Comparison of ENCODE assay signal across 12 mouse cellular contexts in the genomic region with DNA sequence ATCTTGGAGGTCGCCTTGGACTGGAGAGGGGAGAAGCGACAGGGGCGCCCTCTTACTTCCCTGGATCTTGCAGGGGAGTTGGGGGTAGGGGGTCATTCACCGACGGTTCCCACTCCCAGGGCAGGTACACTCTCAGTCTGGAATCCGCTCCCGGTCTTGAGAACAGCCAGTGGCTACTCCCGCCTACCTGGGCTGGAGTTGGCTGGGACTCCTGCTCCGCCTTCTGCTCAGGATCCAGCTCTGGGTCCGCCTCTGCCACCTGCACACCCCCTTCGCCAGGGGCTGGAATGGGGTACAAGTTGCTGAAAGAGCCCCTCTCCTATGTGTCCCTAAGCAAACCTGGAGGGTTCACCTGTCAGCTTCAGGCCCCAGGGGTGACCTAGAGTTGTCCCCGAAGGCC. TPM values are rescaled to one million over a fixed set of nuclear protein-coding genes. Genes with fewer than 3 reads are reported as not detected.
A peak's percentile ranks its signal among the peaks of the same experiment; 100 is the strongest.
DNase-seq lines count a peak whose midpoint lies in the region; TF ChIP-seq lines count a peak whose summit lies in the region.
"Had no signal": no experiment of that assay in that cellular context is flagged by ENCODE, and none has a peak within 500 bp of the region (broad histone marks: within the 10 kb centered on the region; RNA-seq: fewer than 3 reads in every experiment).

No protein-coding gene starts in this region.

- no peaks in the 10 kb centered on the region for H3K27me3 ChIP-seq in liver, adult 2 months (ENCODE audit: control insufficient read depth, insufficient read depth, low read length)
- H3K27me3 ChIP-seq in small intestine, adult 2 months (ENCODE audit: control insufficient read depth, insufficient read depth, low read length), result no peaks in the 10 kb centered on the region
- H3K27me3 ChIP-seq in midbrain, embryonic 10.5 days (ENCODE audit: low read depth, poor library complexity, severe bottlenecking), result peaks cover 68% of the 10 kb centered on the region

- TF ChIP-seq POLR2A in liver, adult 2 months (IDR thresholded peaks at IDR 0.05; ENCODE audit: extremely low read depth, insufficient read depth, low read length), result 0 out of 2 replicates have a peak, but pooled peaks have one; percentile 13
- TF ChIP-seq POLR2A in small intestine, adult 2 months (IDR thresholded peaks at IDR 0.05; ENCODE audit: low read depth, low read length), result no peak

- no peaks in the 10 kb centered on the region for H3K79me2 ChIP-seq in liver, adult 2 months (ENCODE audit: control insufficient read depth, insufficient read depth, low read length)

- TF ChIP-seq CTCF in liver, adult 2 months (IDR thresholded peaks at IDR 0.05; ENCODE audit: low read depth, low read length), result no peak
- no peak for TF ChIP-seq CTCF in small intestine, adult 2 months (IDR thresholded peaks at IDR 0.05; ENCODE audit: extremely low read depth, insufficient read length, insufficient replicate concordance, low read depth, low read length)

- peak overlapping the region; percentile 58 for H3K27ac ChIP-seq in liver, adult 2 months (replicated peaks; ENCODE audit: insufficient read depth, low read depth, low read length)
- H3K27ac ChIP-seq in small intestine, adult 2 months (ENCODE audit: insufficient read depth, low read depth, low read length), result no peak overlapping the region; the same call in 1 of the 2 replicates
- H3K27ac ChIP-seq in midbrain, embryonic 10.5 days (replicated peaks), result no peak overlapping the region
- H3K27ac ChIP-seq: liver, embryonic 14.5 days; neural tube, embryonic 13.5 days had no signal

- H3K4me1 ChIP-seq in liver, adult 2 months (ENCODE audit: control insufficient read depth, insufficient read depth, low read length), result peaks cover 9% of the 10 kb centered on the region; the same call in 1 of the 2 replicates
- H3K4me1 ChIP-seq in small intestine, adult 2 months (ENCODE audit: control insufficient read depth, insufficient read depth, insufficient read length, low read length), result peaks cover 22% of the 10 kb centered on the region
- peaks cover 7% of the 10 kb centered on the region for H3K4me1 ChIP-seq in midbrain, embryonic 10.5 days
- H3K4me1 ChIP-seq: neural tube, embryonic 13.5 days had no signal

- H3K4me3 ChIP-seq in liver, adult 2 months (ENCODE audit: insufficient read depth, low read depth, low read length), result no peak overlapping the region
- H3K4me3 ChIP-seq in small intestine, adult 2 months (ENCODE audit: low read depth, low read length), result peak overlapping the region; percentile 49
- no peak overlapping the region for H3K4me3 ChIP-seq in midbrain, embryonic 10.5 days
- H3K4me3 ChIP-seq: neural tube, embryonic 13.5 days had no signal

- H3K9ac ChIP-seq in liver, adult 2 months (ENCODE audit: low read depth, low read length), result no peak overlapping the region
- H3K9ac ChIP-seq: liver, embryonic 14.5 days; neural tube, embryonic 13.5 days had no signal

- 26% methylated on average over 12 of the region's 12 CpGs for WGBS in liver, adult 2 months
- WGBS in small intestine, adult 2 months, result 24% methylated on average over 12 of the region's 12 CpGs
- WGBS in midbrain, embryonic 10.5 days, result 32% methylated on average over 12 of the region's 12 CpGs

- no peaks in the 10 kb centered on the region for H3K36me3 ChIP-seq in liver, adult 2 months (ENCODE audit: control insufficient read depth, insufficient read depth, low read length)
- H3K36me3 ChIP-seq in small intestine, adult 2 months (ENCODE audit: control insufficient read depth, insufficient read depth, low read length), result no peaks in the 10 kb centered on the region; the same call in 1 of the 2 replicates
- H3K36me3 ChIP-seq in midbrain, embryonic 10.5 days, result no peaks in the 10 kb centered on the region
- H3K36me3 ChIP-seq: neural tube, embryonic 13.5 days had no signal

- DNase-seq in liver, adult 2 months (ENCODE audit: extremely low read depth, low read depth, low spot score), result peak; percentile 72
- no peak for DNase-seq in liver
- DNase-seq in fat pad, adult 2 months (ENCODE audit: extremely low read depth, low read depth, low spot score), result peak; percentile 55
- DNase-seq in kidney, postnatal 25 days, result peak; percentile 64 to 82
- DNase-seq in midbrain, embryonic 10.5 days (ENCODE audit: low spot score), result no peak
- DNase-seq in ovary, postnatal 10 days (ENCODE audit: low spot score), result no peak
- no peak for DNase-seq in adrenal gland, adult (ENCODE audit: inconsistent age in 2 of 2, low spot score in 1 of 2)
- DNase-seq: gastrocnemius, postnatal 14 days; thymus, postnatal 4 days had no signal

- no peaks in the 10 kb centered on the region for H3K9me3 ChIP-seq in midbrain, embryonic 10.5 days (replicated peaks)
- H3K9me3 ChIP-seq: neural tube, embryonic 13.5 days had no signal

RNA-seq across cellular contexts. Expression of gene Sytl1, which starts 5.7 kb away (rescaled TPM):
- 4.2 and 5.1 TPM in 2 replicates for total RNA-seq in liver, adult 2 months (2014; rRNA removed)
- polyA plus RNA-seq in liver, adult 2 months (2012; rRNA removed), result 2.9 and 5.3 TPM in 2 replicates
- 10.9 and 12.7 TPM in 2 replicates for polyA plus RNA-seq in small intestine, adult 2 months (2012; rRNA removed)
- 1.3 and 1.5 TPM in 2 replicates for polyA plus RNA-seq in midbrain, embryonic 10.5 days (2016; fragmentation: Nextera tagmentation; extraction: Ambion mirVana)

RNA-seq across cellular contexts. Expression of gene Map3k6, which starts 16.6 kb away (rescaled TPM):
- 0.94 and 1.3 TPM in 2 replicates for total RNA-seq in liver, adult 2 months (2014; rRNA removed)
- polyA plus RNA-seq in liver, adult 2 months (2012; rRNA removed), result 0.76 and 0.80 TPM in 2 replicates
- polyA plus RNA-seq in small intestine, adult 2 months (2012; rRNA removed), result 1.7 and 75.5 TPM in 2 replicates
- 2.6 and 3.0 TPM in 2 replicates for polyA plus RNA-seq in midbrain, embryonic 10.5 days (2016; fragmentation: Nextera tagmentation; extraction: Ambion mirVana)

RNA-seq across cellular contexts. Expression of gene Tmem222, which starts 20.4 kb away (rescaled TPM):
- 22.7 and 29.7 TPM in 2 replicates for total RNA-seq in liver, adult 2 months (2014; rRNA removed)
- polyA plus RNA-seq in liver, adult 2 months (2012; rRNA removed), result 45.4 and 57.0 TPM in 2 replicates
- 26.2 and 58.0 TPM in 2 replicates for polyA plus RNA-seq in small intestine, adult 2 months (2012; rRNA removed)
- 91.9 and 92.2 TPM in 2 replicates for polyA plus RNA-seq in midbrain, embryonic 10.5 days (2016; fragmentation: Nextera tagmentation; extraction: Ambion mirVana)

RNA-seq across cellular contexts. Expression of gene Gpr3, which starts 44.9 kb away (rescaled TPM):
- not detected in 2 replicates for total RNA-seq in liver, adult 2 months (2014; rRNA removed)
- polyA plus RNA-seq in liver, adult 2 months (2012; rRNA removed), result 0.07 TPM in 1 of 2 replicates, not detected in the other
- polyA plus RNA-seq in small intestine, adult 2 months (2012; rRNA removed), result 0.17 TPM in 1 of 2 replicates, not detected in the other
- 0.17 and 0.35 TPM in 2 replicates for polyA plus RNA-seq in midbrain, embryonic 10.5 days (2016; fragmentation: Nextera tagmentation; extraction: Ambion mirVana)
- total RNA-seq: gastrocnemius, postnatal 14 days had no signal
- polyA plus RNA-seq: liver, embryonic 14.5 days had no signal

RNA-seq across cellular contexts. Expression of gene Cd164l2, which starts 45.3 kb away (rescaled TPM):
- total RNA-seq in liver, adult 2 months (2014; rRNA removed), result not detected in 2 replicates
- not detected in 2 replicates for polyA plus RNA-seq in liver, adult 2 months (2012; rRNA removed)
- 0.61 and 0.93 TPM in 2 replicates for polyA plus RNA-seq in small intestine, adult 2 months (2012; rRNA removed)
- polyA plus RNA-seq in midbrain, embryonic 10.5 days (2016; fragmentation: Nextera tagmentation; extraction: Ambion mirVana), result 0.99 and 1.7 TPM in 2 replicates
- total RNA-seq: gastrocnemius, postnatal 14 days had no signal

Comparison
In these comparisons a context has a peak if more than half of its experiments do, and no peak if none do; other contexts are left out.
1. DNase-seq: peak in liver, adult 2 months (single experiment), fat pad, adult 2 months (single experiment) and kidney, postnatal 25 days (2 of 2); none in liver (single experiment), midbrain, embryonic 10.5 days (single experiment), ovary, postnatal 10 days (single experiment) and adrenal gland, adult (0 of 2).